Mouse (Mus musculus) intestine, postnatal 0 days (tissue): Measurements from ENCODE around the gene Dnpep. TPM values are rescaled to one million over a fixed set of nuclear protein-coding genes. Genes with fewer than 3 reads are reported as not detected.

ENCODE experiments used
- ATAC-seq: fragments of 200-750 bp; cut with Nextera tagmentation; 2 replicates; pipeline ENCODE4 v1.8.0; 2017; ENCODE audit warnings: mild to moderate bottlenecking, moderate TSS enrichment, moderate library complexity
- H3K27ac ChIP-seq: fragments of 300-500 bp; sonication (generic); 2 replicates; pipeline ENCODE4 v1.5.1; 2014; ENCODE audit warnings: mild to moderate bottlenecking, low read depth, low read length, moderate library complexity
- H3K27me3 ChIP-seq: fragments of 300-500 bp; sonication (generic); replicated peaks from 2 replicates; pipeline ENCODE4 v1.6.1; 2014; ENCODE audit warnings: low read length, mixed read lengths; ENCODE audit not compliant: control insufficient read depth, insufficient read depth
- H3K36me3 ChIP-seq: fragments of 300-500 bp; sonication (generic); 2 replicates; pipeline ENCODE4 v1.6.1; 2014; ENCODE audit warnings: mild to moderate bottlenecking, moderate library complexity; ENCODE audit not compliant: control insufficient read depth, insufficient read depth
- H3K4me1 ChIP-seq: fragments of 300-500 bp; sonication (generic); replicated peaks from 2 replicates; pipeline ENCODE4 v1.6.1; 2014; ENCODE audit warnings: antibody characterized with exemption, low read length, mixed read lengths; ENCODE audit not compliant: control insufficient read depth, insufficient read depth
- H3K4me2 ChIP-seq: fragments of 300-500 bp; sonication (generic); replicated peaks from 2 replicates; pipeline ENCODE4 v1.6.1; 2014; ENCODE audit warnings: low read depth, mild to moderate bottlenecking, moderate library complexity
- H3K4me3 ChIP-seq: fragments of 300-500 bp; sonication (generic); 2 replicates; pipeline ENCODE4 v1.5.1; 2014; ENCODE audit warnings: low read depth, low read length
- H3K9ac ChIP-seq: fragments of 300-500 bp; sonication (generic); 2 replicates; pipeline ENCODE4 v1.6.1; 2014; ENCODE audit warnings: mild to moderate bottlenecking, low read depth, low read length
- H3K9me3 ChIP-seq: fragments of 300-500 bp; sonication (generic); 2 replicates; pipeline ENCODE4 v1.6.1; 2016; ENCODE audit warnings: mixed run types; ENCODE audit not compliant: control insufficient read depth
- CTCF ChIP-seq: sonication (generic); IDR thresholded peaks from 2 replicates; pipeline ENCODE4 v1.5.1; 2016; ENCODE audit warnings: low read depth, mild to moderate bottlenecking, control low read depth, antibody characterized with exemption, moderate library complexity
- WGBS: fragments of 180-500 bp; shearing (Covaris S2); extraction: QIAGEN DNeasy Blood & Tissue Kit; methylation state at CpG from one replicate; pipeline ENCODE4 v1.1.7; 2014; 5-methylcytosine and 5-hydroxymethylcytosine counted together
- polyA plus RNA-seq: library from polyadenylated mRNA; unstranded; fragments of >200 nt; fragmentation: Nextera tagmentation; extraction: Ambion mirVana; gene quantifications from 2 replicates; pipeline ENCODE4 v1.2.1, GENCODE M21; 2015

Gene Dnpep
- polyA plus RNA-seq, 1 experiment from 2014 or later: 125 TPM

DNA sequence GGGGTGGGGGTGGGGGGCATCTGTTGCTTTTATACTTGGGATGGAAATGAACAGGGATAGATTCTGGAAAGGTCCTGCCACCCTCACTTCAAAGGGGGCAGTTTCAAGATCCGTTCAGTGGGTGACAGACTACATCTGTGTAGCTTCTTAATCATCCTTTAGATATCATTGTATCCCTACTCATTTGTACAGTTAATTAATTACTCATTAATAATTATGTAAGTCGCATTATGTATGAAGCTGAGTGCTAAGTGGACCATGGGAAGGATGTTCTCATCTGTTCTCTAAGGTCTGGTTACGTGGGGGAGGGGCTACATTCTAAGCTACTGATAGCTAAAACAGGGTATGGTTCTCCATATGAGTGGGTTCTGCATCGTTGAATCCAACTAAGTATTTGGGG lies 946 bp upstream of the Dnpep start:
- 87% methylated on average over 4 of the region's 4 CpGs for WGBS

DNA sequence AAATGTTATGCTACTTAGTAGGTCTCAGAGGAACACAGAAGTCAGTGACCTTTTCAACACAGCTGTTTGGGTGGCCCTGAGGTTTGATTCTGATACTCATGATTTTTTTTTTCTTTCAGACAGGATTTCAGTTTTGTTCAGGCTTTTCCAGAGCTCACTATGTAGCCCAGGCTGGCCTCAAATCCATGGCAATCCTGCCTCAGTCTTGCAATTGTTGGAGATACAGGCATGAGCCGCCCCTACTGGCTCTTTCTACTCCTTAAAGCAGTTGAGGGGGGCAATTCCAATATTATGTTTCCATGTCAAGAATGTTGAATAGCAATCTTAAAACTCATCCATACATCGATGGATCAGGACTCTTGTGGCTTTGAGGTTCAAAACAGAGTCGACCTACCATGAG lies 511 bp upstream of the Dnpep start:
- peak overlapping the region; percentile 46 for H3K4me2 ChIP-seq
- H3K9ac ChIP-seq: no peak overlapping the region
- no peak overlapping the region for H3K27ac ChIP-seq
- 71% methylated on average over 3 of the region's 3 CpGs for WGBS
- ATAC-seq: no peak
- peak overlapping the region; percentile 11; the same call in 1 of the 2 replicates for H3K4me3 ChIP-seq
- no peaks in the 10 kb centered on the region for H3K27me3 ChIP-seq
- no peak for TF ChIP-seq CTCF
- no peaks in the 10 kb centered on the region for H3K9me3 ChIP-seq
- peaks cover 24% of the 10 kb centered on the region for H3K36me3 ChIP-seq
- no peaks in the 10 kb centered on the region for H3K4me1 ChIP-seq

More for the DNA sequence above, 946 bp upstream of the Dnpep start:
- no peak for ATAC-seq
- H3K4me3 ChIP-seq: no peak overlapping the region
- H3K36me3 ChIP-seq: peaks cover 19% of the 10 kb centered on the region
- H3K9ac ChIP-seq: no peak overlapping the region
- H3K4me2 ChIP-seq: no peak overlapping the region
- H3K9me3 ChIP-seq: no peaks in the 10 kb centered on the region
- no peaks in the 10 kb centered on the region for H3K27me3 ChIP-seq
- no peak for TF ChIP-seq CTCF
- H3K4me1 ChIP-seq: no peaks in the 10 kb centered on the region
- H3K27ac ChIP-seq: no peak overlapping the region

DNA sequence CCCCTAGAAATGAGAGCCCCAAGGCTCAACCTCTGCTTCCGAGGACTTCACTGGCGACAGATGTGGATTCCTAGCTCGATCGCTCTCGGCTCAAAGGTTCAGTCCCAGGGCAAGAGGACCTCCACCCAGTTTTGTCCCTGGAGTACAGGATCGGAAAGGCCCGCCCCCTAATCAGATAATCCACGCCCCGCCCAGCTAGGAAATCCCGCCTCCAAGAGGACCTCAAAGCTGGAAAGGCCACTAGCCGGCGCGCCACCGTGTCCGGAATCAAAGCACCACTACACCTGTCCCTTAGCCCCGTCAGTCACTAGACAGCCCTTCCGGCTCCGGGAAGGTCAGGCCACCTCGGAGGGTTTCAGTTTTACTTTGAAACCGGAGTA lies 939 bp downstream of the Dnpep start:
- Histone ChIP-seq H3K4me1 (no peaks in the 10 kb centered on the region), H3K4me2 (peak overlapping the region; percentile 85), H3K27ac (peak overlapping the region; percentile 94), H3K27me3 (no peaks in the 10 kb centered on the region), H3K9me3 (no peaks in the 10 kb centered on the region), H3K36me3 (peaks cover 37% of the 10 kb centered on the region), H3K9ac (peak overlapping the region; percentile 64), H3K4me3 (peak overlapping the region; percentile 67)
- peak; percentile 55 for ATAC-seq
- TF ChIP-seq CTCF: peak; percentile 64
- 1% methylated on average over 20 of the region's 20 CpGs for WGBS

DNA sequence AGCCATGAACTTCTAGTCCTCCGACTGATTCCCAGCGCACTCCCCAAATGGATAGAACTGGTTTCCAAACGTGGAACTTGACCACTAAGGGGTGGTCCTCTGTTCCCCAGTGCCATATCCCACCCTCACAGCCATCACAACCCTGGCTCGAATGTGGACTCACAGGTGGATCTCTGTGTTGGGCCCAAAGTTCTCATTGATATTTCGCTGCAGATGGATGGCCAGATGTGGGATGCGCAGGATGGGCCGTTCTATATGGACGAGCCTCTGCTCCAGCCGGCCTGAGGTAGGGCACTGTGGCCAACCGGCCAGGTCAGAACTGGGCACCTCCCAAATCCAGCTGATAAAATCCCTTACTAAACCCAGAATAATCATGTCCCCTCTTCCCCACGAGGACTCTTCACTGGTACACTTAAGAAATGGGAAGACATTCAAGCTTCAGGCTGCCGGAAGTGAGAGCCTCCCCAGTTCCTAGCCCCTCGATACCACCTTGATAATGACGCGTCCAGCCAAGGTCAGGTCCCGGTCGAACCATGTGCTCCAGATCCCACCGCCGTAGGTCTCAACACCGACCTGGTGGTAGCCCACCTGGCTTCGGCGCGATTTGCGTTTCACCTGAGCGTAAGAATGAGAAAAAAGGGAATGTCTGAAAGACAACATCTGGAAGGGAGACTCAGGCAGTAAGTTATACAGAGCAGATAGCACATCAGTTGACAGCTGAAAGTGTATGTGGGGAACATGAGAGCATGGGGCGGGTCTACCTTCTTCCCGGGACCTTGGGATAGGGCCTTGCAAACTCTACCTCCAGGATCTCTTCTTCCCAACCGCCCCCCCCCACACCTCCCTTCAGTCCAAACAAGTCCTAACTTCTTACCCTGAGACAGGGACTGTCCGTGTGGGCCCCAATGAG lies 2.1 kb downstream of the Dnpep start:
- no peak for ATAC-seq
- Histone ChIP-seq H3K36me3 (peaks cover 49% of the 10 kb centered on the region), H3K27me3 (no peaks in the 10 kb centered on the region), H3K4me2 (peak overlapping the region; percentile 85), H3K4me1 (no peaks in the 10 kb centered on the region), H3K9me3 (no peaks in the 10 kb centered on the region), H3K9ac (no peak overlapping the region), H3K27ac (peak overlapping the region; percentile 94; the same call in 1 of the 2 replicates), H3K4me3 (peak overlapping the region; percentile 67)
- 82% methylated on average over 29 of the region's 29 CpGs for WGBS
- no peak for TF ChIP-seq CTCF

DNA sequence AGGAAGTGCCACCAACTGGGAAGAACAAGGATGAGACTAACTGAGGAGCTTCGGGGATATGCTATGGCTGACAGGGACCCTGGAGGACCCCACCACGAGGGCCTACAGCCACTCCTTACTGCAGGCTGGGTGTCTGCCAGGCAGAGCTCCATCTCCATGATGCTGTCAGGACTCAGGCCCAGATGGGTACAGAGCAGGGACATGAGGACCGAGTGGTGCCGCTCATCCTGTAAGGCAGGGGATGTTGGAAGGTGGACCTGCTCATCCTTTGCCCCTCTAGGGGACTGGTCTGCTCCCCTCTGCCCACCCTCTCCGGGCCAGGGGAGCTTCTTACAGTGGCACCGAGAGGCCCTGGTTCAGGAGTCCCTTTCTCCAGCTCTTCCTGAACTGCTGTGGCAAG lies 2.8 kb downstream of the Dnpep start:
- H3K36me3 ChIP-seq: peaks cover 56% of the 10 kb centered on the region
- no peaks in the 10 kb centered on the region for H3K27me3 ChIP-seq

DNA sequence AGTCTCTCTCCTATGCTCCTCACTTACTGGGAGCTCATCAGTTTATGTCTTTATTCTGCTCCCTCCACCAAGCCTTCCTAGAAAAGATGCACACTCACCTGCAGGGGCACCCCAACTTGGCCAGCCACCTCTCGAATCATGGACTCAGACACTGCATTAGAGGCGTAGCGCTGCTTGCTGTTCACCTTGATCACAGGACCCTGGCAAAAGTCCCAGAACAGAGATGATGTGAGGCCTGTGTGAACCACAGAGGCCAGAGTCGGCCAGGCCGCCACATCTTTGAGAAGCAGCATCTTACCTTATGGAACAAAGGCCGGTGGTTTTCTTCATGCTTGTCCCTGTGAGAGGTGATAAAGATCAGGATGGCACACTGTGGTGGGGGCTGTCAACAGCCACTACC lies 6.1 kb downstream of the Dnpep start:
- Histone ChIP-seq H3K9ac (no peak overlapping the region), H3K36me3 (peaks cover 79% of the 10 kb centered on the region), H3K4me1 (no peaks in the 10 kb centered on the region), H3K9me3 (no peaks in the 10 kb centered on the region), H3K27me3 (no peaks in the 10 kb centered on the region), H3K4me3 (no peak overlapping the region), H3K4me2 (no peak overlapping the region), H3K27ac (no peak overlapping the region)
- ATAC-seq: no peak
- no peak for TF ChIP-seq CTCF
- WGBS: 94% methylated on average over 6 of the region's 6 CpGs

More for the DNA sequence above, 2.8 kb downstream of the Dnpep start:
- Histone ChIP-seq H3K9me3 (no peaks in the 10 kb centered on the region), H3K27ac (no peak overlapping the region), H3K4me2 (no peak overlapping the region), H3K4me1 (no peaks in the 10 kb centered on the region), H3K9ac (no peak overlapping the region), H3K4me3 (no peak overlapping the region)
- no peak for ATAC-seq
- TF ChIP-seq CTCF: no peak
- 91% methylated on average over 6 of the region's 6 CpGs for WGBS
